Mouse (Mus musculus): ENCODE data around the gene Obp1b. TPM values are rescaled to one million over a fixed set of nuclear protein-coding genes. Genes with fewer than 3 reads are reported as not detected.
"Not testable (repeated sequence)": the region's sequence is repeated elsewhere in the genome, so short reads cannot be mapped to it uniquely, and the experiment has no call there.

Obp1b gene
- total RNA-seq (2021) (not detected), polyA plus RNA-seq (2012; rRNA removed) (not detected in 2 replicates)
- long read RNA-seq: 0 reads

DNA sequence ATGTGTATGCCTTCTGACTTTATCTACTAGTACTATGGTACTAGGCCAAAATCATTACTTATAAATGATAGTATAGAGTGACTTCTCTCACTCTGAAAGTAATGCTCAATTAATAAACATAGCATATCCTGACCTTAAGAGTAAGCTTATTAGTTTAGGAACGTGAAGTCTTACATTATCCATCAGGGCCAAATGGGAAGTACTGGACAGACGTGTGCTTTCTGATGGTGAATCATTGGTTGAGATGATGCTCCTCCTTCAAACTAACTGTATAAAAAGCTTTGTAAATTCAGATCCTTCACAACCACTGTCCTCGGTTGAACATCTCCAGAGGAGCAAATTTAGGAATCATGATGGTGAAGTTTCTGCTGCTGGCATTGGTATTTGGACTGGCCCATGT is at the start of gene Obp1b:
Obp1b (plus strand) TSS at position 301 of the 400 bp plus-strand sequence.
- DNase-seq: not testable (repeated sequence)

DNA sequence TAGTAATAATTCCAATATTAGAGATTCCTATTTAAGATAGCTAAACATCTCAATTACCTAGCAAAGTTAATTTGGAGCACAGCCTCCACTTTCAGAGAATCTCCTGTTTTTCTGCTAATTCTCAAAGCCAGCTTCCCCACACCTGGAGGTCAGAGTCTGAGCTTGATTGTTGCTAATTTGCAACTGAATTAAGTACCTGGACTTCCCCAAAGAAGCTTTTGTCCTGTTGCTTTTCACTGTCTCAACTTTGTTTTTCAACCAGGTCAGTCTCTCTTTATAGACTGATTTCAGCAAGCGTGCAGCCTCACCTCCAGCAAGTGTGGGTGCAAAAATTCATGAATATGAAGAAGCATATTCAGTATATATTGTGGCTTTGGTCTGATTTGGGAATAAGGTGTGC is 15.6 kb downstream of the Obp1b start:
- not testable (repeated sequence) for DNase-seq

DNA sequence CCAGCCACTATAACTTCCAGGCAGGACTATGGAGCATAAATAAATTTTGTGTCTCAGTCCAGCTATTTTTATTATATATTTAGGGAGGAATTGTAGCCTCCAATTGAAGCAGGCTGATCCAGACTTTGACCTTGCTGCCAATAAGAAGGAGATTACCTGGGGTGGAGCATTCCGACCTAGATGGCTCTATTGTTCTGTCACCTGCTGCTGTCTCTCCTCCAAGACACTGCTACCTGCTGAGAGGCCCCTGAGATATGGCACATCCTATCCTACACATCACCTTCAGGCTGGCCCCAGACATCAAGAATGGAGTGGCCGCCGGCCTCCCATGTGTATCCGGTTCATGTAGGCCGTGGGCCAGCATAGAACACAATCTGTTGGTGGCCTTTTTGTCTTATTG is 16.3 kb downstream of the Obp1b start:
- DNase-seq: no peak

Other genes starting within 250 kb of the Obp1b start
- gene Obp1a, start 95.4 kb upstream of the Obp1b start, total RNA-seq (2021): not detected
- gene Obp1a, start 95.4 kb upstream of the Obp1b start, polyA plus RNA-seq (2012; rRNA removed): not detected in 2 replicates
- not detected for gene Gm5938, start 61.3 kb upstream of the Obp1b start, total RNA-seq (2021)
- not detected in 2 replicates for gene Gm5938, start 61.3 kb upstream of the Obp1b start, polyA plus RNA-seq (2012; rRNA removed)
- gene Gm14743, start 59.1 kb downstream of the Obp1b start, total RNA-seq (2021): not detected
- not detected in 2 replicates for gene Gm14743, start 59.1 kb downstream of the Obp1b start, polyA plus RNA-seq (2012; rRNA removed)
- not detected for gene 4930480E11Rik, start 182.9 kb downstream of the Obp1b start, total RNA-seq (2021)
- gene 4930480E11Rik, start 182.9 kb downstream of the Obp1b start, polyA plus RNA-seq (2012; rRNA removed): not detected in 2 replicates

Measured in adrenal gland, adult 2 months (tissue).